Comparison of ENCODE assay signal across 25 mouse cellular contexts in the genomic region with DNA sequence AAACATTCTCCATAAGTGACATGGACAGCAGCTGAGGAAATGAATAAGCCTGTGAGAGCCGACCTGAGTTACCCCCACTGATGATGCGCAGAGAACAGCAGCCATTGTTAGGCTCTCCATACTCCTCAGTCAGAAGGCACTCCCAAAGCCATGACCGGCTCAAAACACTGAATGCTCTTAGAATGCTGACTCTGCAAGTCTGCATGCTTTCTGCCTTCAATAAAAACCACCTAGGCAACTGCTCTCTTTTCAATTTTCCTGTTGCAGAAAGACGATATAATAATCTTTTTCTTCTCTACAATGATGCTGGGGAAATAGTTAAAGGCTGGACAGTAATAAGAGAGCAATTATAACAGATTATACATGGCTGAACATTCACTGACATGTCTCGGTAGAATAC.
"Had no signal": no experiment of that assay in that cellular context is flagged by ENCODE, and none has a peak within 500 bp of the region (broad histone marks: within the 10 kb centered on the region; RNA-seq: fewer than 3 reads in every experiment).

No protein-coding gene starts in this region.

- H3K9me3 ChIP-seq: embryonic facial prominence, embryonic 10.5 days; embryonic facial prominence, embryonic 12.5 days; embryonic facial prominence, embryonic 13.5 days; embryonic facial prominence, embryonic 15.5 days; forebrain, embryonic 10.5 days; forebrain, embryonic 12.5 days; forebrain, embryonic 13.5 days; forebrain, embryonic 15.5 days had no signal

- DNase-seq: cerebellum, adult 9-10 months; cerebellum, adult 9-11 months; cerebellum, postnatal 10 days; cerebellum, postnatal 25 days; cerebellum, postnatal 36 days; embryo, embryonic 11 days; forebrain, postnatal 0 days; gastrocnemius, adult 2 months; gastrocnemius, postnatal 10 days; gastrocnemius, postnatal 14 days; gastrocnemius, postnatal 25 days; gastrocnemius, postnatal 36 days; heart, adult 18-20 months; heart, adult 2 months had no signal

- H3K4me1 ChIP-seq: embryonic facial prominence, embryonic 10.5 days; embryonic facial prominence, embryonic 12.5 days; embryonic facial prominence, embryonic 13.5 days; embryonic facial prominence, embryonic 15.5 days; forebrain, embryonic 10.5 days; forebrain, embryonic 12.5 days; forebrain, embryonic 13.5 days; forebrain, embryonic 15.5 days had no signal

- H3K4me2 ChIP-seq: embryonic facial prominence, embryonic 12.5 days; embryonic facial prominence, embryonic 13.5 days; embryonic facial prominence, embryonic 15.5 days; forebrain, embryonic 12.5 days; forebrain, embryonic 13.5 days; forebrain, embryonic 15.5 days had no signal

- H3K36me3 ChIP-seq: embryonic facial prominence, embryonic 10.5 days; embryonic facial prominence, embryonic 12.5 days; embryonic facial prominence, embryonic 13.5 days; embryonic facial prominence, embryonic 15.5 days; forebrain, embryonic 10.5 days; forebrain, embryonic 12.5 days; forebrain, embryonic 15.5 days had no signal

- H3K27me3 ChIP-seq: embryonic facial prominence, embryonic 13.5 days; embryonic facial prominence, embryonic 15.5 days; forebrain, embryonic 12.5 days; forebrain, embryonic 13.5 days; forebrain, embryonic 15.5 days had no signal

- ATAC-seq: forebrain, embryonic 13.5 days; forebrain, embryonic 14.5 days; forebrain, embryonic 15.5 days; forebrain, embryonic 16.5 days; forebrain, postnatal 0 days had no signal

- H3K4me3 ChIP-seq: embryonic facial prominence, embryonic 10.5 days; embryonic facial prominence, embryonic 12.5 days; embryonic facial prominence, embryonic 13.5 days; embryonic facial prominence, embryonic 15.5 days; erythroblast, embryonic 14.5 days; forebrain, embryonic 10.5 days; forebrain, embryonic 12.5 days; forebrain, embryonic 13.5 days; forebrain, embryonic 15.5 days; gastrocnemius, adult 2 months; heart, adult 2 months had no signal

- H3K9ac ChIP-seq: embryonic facial prominence, embryonic 12.5 days; embryonic facial prominence, embryonic 13.5 days; embryonic facial prominence, embryonic 15.5 days; forebrain, embryonic 12.5 days; forebrain, embryonic 13.5 days; forebrain, embryonic 15.5 days; forebrain, postnatal 0 days had no signal

- H3K27ac ChIP-seq: embryonic facial prominence, embryonic 10.5 days; embryonic facial prominence, embryonic 12.5 days; embryonic facial prominence, embryonic 13.5 days; embryonic facial prominence, embryonic 15.5 days; forebrain, embryonic 10.5 days; forebrain, embryonic 12.5 days; forebrain, embryonic 13.5 days; forebrain, embryonic 15.5 days; gastrocnemius, adult 2 months; heart, adult 2 months had no signal
